Mouse (Mus musculus): ENCODE measurements around the gene Herpud2.

The Herpud2 gene

GRCm38 (mm10) chr9:25151611-25152241, at the start of gene Herpud2:
Gene Herpud2 (minus strand): TSS chr9:25151820.
- peak; percentile 98 for DNase-seq (ENCODE audit: low read depth, low spot score)

DNA sequence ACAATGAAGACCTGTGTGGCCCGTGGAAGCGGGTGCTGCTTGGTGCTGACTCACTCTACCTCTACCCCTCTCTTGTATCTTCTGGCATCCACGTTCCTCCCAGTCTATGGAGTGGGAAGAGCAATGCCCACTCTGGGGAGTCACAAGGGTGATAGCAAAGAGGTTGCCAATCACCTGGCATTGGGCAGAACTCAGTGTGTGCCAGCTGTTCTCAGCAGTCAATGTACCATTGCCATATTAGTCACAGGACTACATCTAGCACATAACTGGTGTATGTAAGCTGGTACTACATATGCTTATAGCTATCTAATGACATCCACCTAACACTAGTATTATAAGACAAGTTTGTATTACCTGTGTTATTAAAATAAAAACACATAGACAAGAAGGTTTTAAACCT, 49.4 kb upstream of the Herpud2 start:
- DNase-seq (ENCODE audit: low read depth, low spot score) = no peak

- DNase-seq (ENCODE audit: low read depth, low spot score) = no peak
These were observed 48.5 kb upstream of the Herpud2 start for GRCm38 (mm10) chr9:25200148-25200547.

GRCm38 (mm10) chr9:25196746-25197145, 45.1 kb upstream of the Herpud2 start:
- DNase-seq (ENCODE audit: low read depth, low spot score) = no peak

GRCm38 (mm10) chr9:25191612-25192011, 40.0 kb upstream of the Herpud2 start:
- DNase-seq (ENCODE audit: low read depth, low spot score) = no peak

DNA sequence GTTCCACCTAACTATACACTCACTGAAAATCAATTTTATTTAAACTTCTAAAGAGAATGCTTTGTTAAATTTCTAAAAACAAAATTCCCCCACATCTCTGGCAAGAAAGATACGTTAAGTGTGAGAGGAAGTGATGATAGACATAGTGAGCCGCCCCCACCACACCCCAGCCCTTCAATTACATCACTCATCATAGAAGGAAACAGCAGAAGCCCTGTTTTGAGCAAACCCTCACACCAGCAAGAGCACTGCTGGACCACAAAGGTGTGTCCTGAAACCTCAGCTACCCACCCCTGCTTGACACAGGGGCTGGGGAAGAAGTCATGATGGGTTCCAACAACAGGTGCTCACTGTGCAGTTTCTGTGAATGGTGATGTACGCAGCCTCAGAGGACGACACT, 34.9 kb upstream of the Herpud2 start:
- DNase-seq (ENCODE audit: low read depth, low spot score) = no peak

GRCm38 (mm10) chr9:25185854-25186253, 34.2 kb upstream of the Herpud2 start:
- no peak for DNase-seq (ENCODE audit: low read depth, low spot score)

- no peak for DNase-seq (ENCODE audit: low read depth, low spot score)
These were observed 33.0 kb upstream of the Herpud2 start for GRCm38 (mm10) chr9:25184606-25185005.

GRCm38 (mm10) chr9:25178066-25178465, 26.4 kb upstream of the Herpud2 start:
- no peak for DNase-seq (ENCODE audit: low read depth, low spot score)

DNA sequence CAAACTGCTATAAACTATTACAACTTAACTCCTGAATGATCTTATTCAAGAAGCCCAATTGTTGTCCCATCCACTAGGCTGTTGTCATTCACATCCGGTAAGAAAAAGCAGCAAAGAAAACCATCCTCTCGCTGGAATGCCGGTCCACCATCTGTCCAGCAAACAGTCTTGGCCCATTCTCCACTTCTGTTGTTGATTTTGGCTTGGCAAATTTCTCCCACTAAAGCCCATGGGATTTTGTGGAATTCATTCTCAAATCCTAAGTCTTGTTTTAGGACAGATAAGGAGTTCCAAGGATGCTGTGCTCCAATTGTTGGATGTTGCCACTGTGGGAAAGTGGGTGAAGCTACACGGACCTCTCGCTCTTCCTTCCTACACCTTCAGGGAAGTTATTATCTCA, 25.6 kb upstream of the Herpud2 start:
- DNase-seq (ENCODE audit: low read depth, low spot score) = no peak

GRCm38 (mm10) chr9:25176562-25176961, 24.9 kb upstream of the Herpud2 start:
- DNase-seq (ENCODE audit: low read depth, low spot score) = no peak

GRCm38 (mm10) chr9:25175978-25176377, 24.4 kb upstream of the Herpud2 start:
- DNase-seq (ENCODE audit: low read depth, low spot score) = peak; percentile 23

GRCm38 (mm10) chr9:25175039-25175442, 23.4 kb upstream of the Herpud2 start:
- DNase-seq (ENCODE audit: low read depth, low spot score) = no peak

GRCm38 (mm10) chr9:25174614-25175013, 23.0 kb upstream of the Herpud2 start:
- no peak for DNase-seq (ENCODE audit: low read depth, low spot score)

DNA sequence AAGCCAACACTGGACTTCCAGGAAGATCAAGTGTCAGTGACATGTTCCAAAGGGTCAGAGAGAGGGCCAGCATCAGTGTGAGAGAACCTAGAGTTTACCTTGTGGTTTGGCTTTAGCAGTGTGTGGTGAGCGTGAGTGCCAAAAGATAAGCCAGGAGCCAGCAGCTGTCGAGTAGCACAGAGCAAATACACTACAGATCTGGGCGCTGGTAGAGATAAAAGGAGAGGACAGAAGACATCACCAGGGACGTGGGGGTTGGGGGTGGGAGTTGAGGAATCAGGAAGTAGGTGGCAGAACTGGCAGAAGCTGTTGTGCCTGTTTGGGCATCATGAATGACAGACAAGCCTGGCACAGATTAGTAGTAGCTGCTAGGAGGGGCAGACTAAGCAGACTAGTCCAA, 21.6 kb upstream of the Herpud2 start:
- DNase-seq (ENCODE audit: low read depth, low spot score) = no peak

DNA sequence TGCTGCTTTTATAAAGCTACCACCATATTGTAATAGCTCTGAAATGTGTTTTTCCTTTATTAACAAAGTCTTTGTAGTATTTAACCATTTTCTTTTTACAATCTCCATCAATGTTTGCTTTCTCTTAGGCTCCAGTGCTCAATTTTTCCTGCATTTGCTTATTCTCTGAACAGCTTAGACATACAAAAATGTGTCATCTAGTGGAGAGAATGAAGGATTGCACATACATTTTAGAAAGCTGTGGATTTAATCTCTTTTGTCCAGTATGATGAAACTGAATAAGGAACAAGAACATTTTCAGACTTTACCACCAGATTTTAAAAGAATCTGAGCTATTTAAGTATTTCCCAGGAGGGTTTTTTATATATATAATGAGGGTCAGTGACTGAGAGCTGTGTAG, 18.0 kb upstream of the Herpud2 start:
- no peak for DNase-seq (ENCODE audit: low read depth, low spot score)

GRCm38 (mm10) chr9:25167458-25168084, 16.0 kb upstream of the Herpud2 start:
- peak; percentile 76 for DNase-seq (ENCODE audit: low read depth, low spot score)

GRCm38 (mm10) chr9:25158218-25158617, 6.6 kb upstream of the Herpud2 start:
- DNase-seq (ENCODE audit: low read depth, low spot score) = no peak

DNA sequence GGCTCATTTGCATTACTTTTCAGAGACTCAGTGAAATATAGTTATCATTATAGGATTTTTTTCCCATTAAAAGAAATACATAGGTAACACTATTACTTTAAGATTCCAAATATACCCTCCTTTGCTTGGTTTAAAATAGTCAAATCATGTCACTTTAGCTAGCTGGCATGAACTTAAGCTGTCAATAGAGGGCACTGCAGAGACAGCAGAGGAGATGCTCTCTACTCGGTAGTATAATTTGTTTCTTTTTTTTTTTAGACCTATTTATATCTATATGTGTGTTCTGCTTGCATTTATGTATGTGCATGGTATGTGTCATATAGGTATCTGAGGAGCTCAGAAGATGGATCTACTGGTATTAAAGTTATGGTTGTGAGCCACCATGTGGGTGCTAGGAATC, 4.8 kb upstream of the Herpud2 start:
- DNase-seq (ENCODE audit: low read depth, low spot score) = peak; percentile 16

- no peak for DNase-seq (ENCODE audit: low read depth, low spot score)
These were observed 1.4 kb upstream of the Herpud2 start for GRCm38 (mm10) chr9:25153066-25153465.

DNA sequence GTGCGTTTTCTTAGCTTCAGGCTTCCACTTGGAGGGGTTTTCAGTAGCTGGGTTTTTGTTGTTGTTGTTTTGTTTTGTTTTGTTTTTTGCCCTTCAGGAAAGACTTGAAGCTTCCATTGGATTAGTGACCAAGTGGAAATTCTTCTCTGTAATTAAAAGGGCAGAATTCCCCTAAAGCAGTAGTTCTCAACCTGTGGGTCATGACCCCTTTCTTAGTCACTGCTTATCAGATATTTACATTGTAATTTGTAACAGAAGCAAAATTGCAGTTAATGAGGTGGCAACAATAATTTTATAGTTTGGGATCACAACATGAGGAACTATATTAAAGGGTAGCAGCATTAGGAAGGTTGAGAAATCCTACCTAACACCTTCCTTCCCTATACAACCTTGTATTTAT, 837 bp upstream of the Herpud2 start:
- no peak for DNase-seq (ENCODE audit: low read depth, low spot score)

- DNase-seq (ENCODE audit: low read depth, low spot score) = peak; percentile 88
These were observed 619 bp downstream of the Herpud2 start for GRCm38 (mm10) chr9:25150791-25151610.

DNA sequence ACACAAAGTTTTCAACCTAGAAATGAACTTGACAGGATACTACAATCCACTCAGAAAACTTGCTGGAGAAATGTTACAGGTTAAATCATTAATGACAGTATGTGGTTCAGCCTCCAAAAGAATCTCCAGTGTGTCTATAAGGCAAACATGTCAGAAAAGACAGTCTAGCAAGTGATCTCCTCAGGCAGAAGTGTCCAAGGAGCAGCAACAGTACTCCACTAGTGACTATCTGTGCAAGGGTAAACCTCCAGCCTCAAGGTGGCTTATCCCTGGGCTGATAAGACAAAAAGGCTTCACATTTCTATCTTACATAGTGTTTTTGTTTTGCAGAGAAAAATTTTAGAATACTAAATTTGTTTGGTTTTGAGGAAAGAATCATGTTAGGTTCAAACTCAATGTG, 2.9 kb downstream of the Herpud2 start:
- no peak for DNase-seq (ENCODE audit: low read depth, low spot score)

Data from ZHBTc4 (cell line).